Mouse (Mus musculus) hindbrain, postnatal 0 days (tissue): ENCODE measurements around the gene Rpsa. TPM values are rescaled to one million over a fixed set of nuclear protein-coding genes. Genes with fewer than 3 reads are reported as not detected.
A peak's percentile ranks its signal among the peaks of the same experiment; 100 is the strongest.

ENCODE experiments used
- ATAC-seq: fragments of 200-750 bp; cut with Nextera tagmentation; 2 replicates; pipeline ENCODE4 v1.8.0; 2017; ENCODE audit warnings: mild to moderate bottlenecking, moderate TSS enrichment, moderate library complexity
- DNase-seq: peaks from one replicate; pipeline ENCODE4 v3.0.0-alpha.2; 2015; ENCODE audit warnings: low spot score
- H3K27ac ChIP-seq: fragments of 300-500 bp; sonication (generic); 2 replicates; pipeline ENCODE4 v1.5.1; 2014; ENCODE audit warnings: mild to moderate bottlenecking
- H3K27me3 ChIP-seq: fragments of 300-500 bp; sonication (generic); 2 replicates; pipeline ENCODE4 v1.6.1; 2014; ENCODE audit warnings: low read length, mixed read lengths; ENCODE audit not compliant: insufficient read depth
- H3K36me3 ChIP-seq: fragments of 300-500 bp; sonication (generic); 2 replicates; pipeline ENCODE4 v1.6.1; 2014; ENCODE audit warnings: low read length, mixed read lengths; ENCODE audit not compliant: insufficient read depth
- H3K4me1 ChIP-seq: fragments of 300-500 bp; sonication (generic); 2 replicates; pipeline ENCODE4 v1.6.1; 2014; ENCODE audit warnings: antibody characterized with exemption, low read length, mixed read lengths; ENCODE audit not compliant: insufficient read depth
- H3K4me2 ChIP-seq: fragments of 300-500 bp; sonication (generic); 2 replicates; pipeline ENCODE4 v1.6.1; 2014; ENCODE audit warnings: low read depth, mild to moderate bottlenecking, low read length, moderate library complexity, mixed read lengths
- H3K4me3 ChIP-seq: fragments of 300-500 bp; sonication (generic); 2 replicates; pipeline ENCODE4 v1.5.1; 2014; ENCODE audit warnings: low read length
- H3K9ac ChIP-seq: fragments of 300-500 bp; sonication (generic); replicated peaks from 2 replicates; pipeline ENCODE4 v1.6.1; 2014; ENCODE audit warnings: mild to moderate bottlenecking, low read length, moderate library complexity, mixed read lengths
- H3K9me3 ChIP-seq: fragments of 300-500 bp; sonication (generic); 2 replicates; pipeline ENCODE4 v1.6.1; 2016; ENCODE audit warnings: low read length, mixed read lengths
- CTCF ChIP-seq: IDR thresholded peaks from 2 replicates; pipeline ENCODE4 v1.5.1; 2016; ENCODE audit warnings: antibody characterized with exemption, control low read depth, low read depth
- WGBS: fragments of 180-500 bp; shearing (Covaris S2); extraction: QIAGEN DNeasy Blood & Tissue Kit; methylation state at CpG from one replicate; pipeline ENCODE4 v1.1.7; 2014; 5-methylcytosine and 5-hydroxymethylcytosine counted together
- polyA plus RNA-seq: library from polyadenylated mRNA; unstranded; fragments of >200 nt; fragmentation: Nextera tagmentation; extraction: Ambion mirVana; gene quantifications from 2 replicates; pipeline ENCODE4 v1.2.1, GENCODE M21; 2015
- total RNA-seq: library from RNA; depleted of rRNA; stranded (reverse); fragments of >200 nt; gene quantifications from 2 replicates; pipeline ENCODE4 v1.2.3, GENCODE M21; 2014

Gene Rpsa
- total and polyA plus RNA-seq, 2 experiments from 2014 or later: 912 to 1,545 TPM

DNA sequence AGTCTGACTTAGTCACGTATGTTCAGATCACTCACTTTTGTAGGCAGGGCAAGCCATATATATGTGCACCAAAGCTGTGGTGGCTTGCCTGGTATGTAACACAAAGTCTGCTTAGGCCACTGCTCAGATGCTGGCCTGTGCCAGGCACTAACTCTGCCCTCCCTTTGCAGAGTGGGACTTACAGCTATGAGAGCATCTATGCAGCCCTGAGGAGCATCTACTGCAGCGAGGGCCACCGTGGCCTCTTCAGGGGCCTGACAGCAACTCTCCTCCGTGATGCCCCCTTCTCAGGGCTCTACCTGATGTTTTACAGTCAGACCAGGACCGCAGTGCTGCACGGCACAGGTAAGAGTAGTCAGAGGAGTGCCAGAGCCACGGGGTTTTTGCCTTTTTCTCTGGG lies 7.0 kb upstream of the Rpsa start:
- TF ChIP-seq CTCF: no peak
- Histone ChIP-seq H3K4me3 (no peak overlapping the region), H3K27me3 (no peaks in the 10 kb centered on the region), H3K36me3 (peaks cover 59% of the 10 kb centered on the region), H3K4me2 (no peak overlapping the region), H3K9ac (no peak overlapping the region), H3K27ac (no peak overlapping the region), H3K4me1 (no peaks in the 10 kb centered on the region), H3K9me3 (no peaks in the 10 kb centered on the region)
- no peak for DNase-seq
- 94% methylated on average over 7 of the region's 7 CpGs for WGBS
- no peak for ATAC-seq

DNA sequence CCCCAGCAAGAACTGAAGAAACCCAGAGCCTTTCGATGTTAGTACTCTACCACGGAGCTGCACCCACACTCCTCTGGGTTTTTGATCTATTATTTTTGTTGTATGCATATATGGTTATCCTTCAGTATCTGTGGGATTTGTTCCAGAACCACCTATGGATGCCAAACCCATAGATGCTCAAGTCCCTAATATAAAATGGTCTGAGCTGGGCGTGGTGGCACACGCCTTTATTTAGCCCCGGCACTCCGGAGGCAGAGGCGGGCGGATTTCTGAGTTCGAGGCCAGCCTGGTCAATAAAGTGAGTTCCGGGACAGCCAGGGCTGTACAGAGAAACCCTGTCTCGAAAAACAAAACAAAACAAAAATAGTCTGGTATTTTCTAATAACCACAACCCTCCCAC lies 621 bp upstream of the Rpsa start:
- no peaks in the 10 kb centered on the region for H3K9me3 ChIP-seq
- ATAC-seq: peak; percentile 4; the same call in 1 of the 2 replicates
- H3K9ac ChIP-seq: peak overlapping the region; percentile 56; the same call in 1 of the 2 replicates
- no peaks in the 10 kb centered on the region for H3K4me1 ChIP-seq
- DNase-seq: no peak
- peak overlapping the region; percentile 91 for H3K4me2 ChIP-seq
- 68% methylated on average over 11 of the region's 11 CpGs for WGBS
- peak overlapping the region; percentile 97 for H3K4me3 ChIP-seq
- H3K27ac ChIP-seq: peak overlapping the region; percentile 74
- H3K27me3 ChIP-seq: no peaks in the 10 kb centered on the region
- no peak for TF ChIP-seq CTCF
- H3K36me3 ChIP-seq: peaks cover 46% of the 10 kb centered on the region

DNA sequence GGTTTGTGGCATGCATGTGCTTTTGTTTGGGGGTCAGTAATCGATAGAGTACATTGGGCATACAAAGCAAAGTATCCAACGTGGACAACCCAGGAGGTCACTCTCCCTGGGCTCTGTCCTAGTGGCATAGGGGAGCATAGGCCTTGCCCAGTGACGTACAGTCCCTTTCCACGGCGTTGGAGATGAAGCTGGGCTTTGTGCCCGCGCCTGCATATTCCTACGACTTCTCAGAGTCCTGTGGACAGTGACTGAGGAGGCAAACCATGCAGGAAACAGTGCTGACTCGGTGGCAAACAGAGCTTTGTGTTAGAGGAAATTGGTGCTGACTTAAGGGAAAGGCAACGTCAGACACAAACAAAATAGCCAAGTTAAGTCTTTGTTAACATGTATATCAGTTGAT lies 1.8 kb downstream of the Rpsa start:
- Histone ChIP-seq H3K27ac (no peak overlapping the region), H3K36me3 (peaks cover 38% of the 10 kb centered on the region), H3K9ac (no peak overlapping the region), H3K9me3 (no peaks in the 10 kb centered on the region), H3K4me1 (no peaks in the 10 kb centered on the region), H3K27me3 (no peaks in the 10 kb centered on the region), H3K4me2 (peak overlapping the region; percentile 91; the same call in 1 of the 2 replicates), H3K4me3 (no peak overlapping the region)
- WGBS: 68% methylated on average over 10 of the region's 10 CpGs
- DNase-seq (no peak), ATAC-seq (no peak)
- TF ChIP-seq CTCF: no peak

DNA sequence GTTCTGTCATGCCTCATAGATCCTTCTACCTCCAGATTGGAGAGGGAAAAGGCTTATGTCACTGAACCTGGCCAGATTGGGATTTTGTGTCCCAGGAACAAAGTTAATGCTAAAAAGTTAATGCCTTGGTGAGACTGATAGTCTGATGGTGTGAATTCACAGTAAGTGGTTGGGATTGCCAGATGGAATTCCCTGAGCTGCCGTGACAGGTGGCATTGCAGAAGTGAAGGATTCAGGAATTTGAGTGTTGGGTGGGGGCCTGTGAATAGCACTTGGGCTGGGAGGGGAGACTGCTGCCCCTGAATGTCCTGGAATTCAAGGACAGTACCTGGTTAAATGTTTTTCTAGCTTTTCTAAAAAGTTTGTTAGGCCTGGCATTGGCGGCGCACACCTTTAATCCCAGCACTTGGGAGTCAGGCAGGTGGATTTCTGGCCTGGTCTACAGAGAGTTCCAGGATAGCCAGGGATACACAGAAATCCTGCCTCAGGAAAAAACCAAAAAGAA lies 4.3 kb downstream of the Rpsa start:
- H3K4me1 ChIP-seq: no peaks in the 10 kb centered on the region
- no peak overlapping the region for H3K4me3 ChIP-seq
- DNase-seq (no peak), ATAC-seq (no peak)
- TF ChIP-seq CTCF: no peak
- no peaks in the 10 kb centered on the region for H3K9me3 ChIP-seq
- H3K27me3 ChIP-seq: no peaks in the 10 kb centered on the region
- WGBS: 93% methylated on average over 3 of the region's 3 CpGs
- no peak overlapping the region for H3K27ac ChIP-seq
- no peak overlapping the region for H3K9ac ChIP-seq
- peaks cover 37% of the 10 kb centered on the region for H3K36me3 ChIP-seq
- no peak overlapping the region for H3K4me2 ChIP-seq

DNA sequence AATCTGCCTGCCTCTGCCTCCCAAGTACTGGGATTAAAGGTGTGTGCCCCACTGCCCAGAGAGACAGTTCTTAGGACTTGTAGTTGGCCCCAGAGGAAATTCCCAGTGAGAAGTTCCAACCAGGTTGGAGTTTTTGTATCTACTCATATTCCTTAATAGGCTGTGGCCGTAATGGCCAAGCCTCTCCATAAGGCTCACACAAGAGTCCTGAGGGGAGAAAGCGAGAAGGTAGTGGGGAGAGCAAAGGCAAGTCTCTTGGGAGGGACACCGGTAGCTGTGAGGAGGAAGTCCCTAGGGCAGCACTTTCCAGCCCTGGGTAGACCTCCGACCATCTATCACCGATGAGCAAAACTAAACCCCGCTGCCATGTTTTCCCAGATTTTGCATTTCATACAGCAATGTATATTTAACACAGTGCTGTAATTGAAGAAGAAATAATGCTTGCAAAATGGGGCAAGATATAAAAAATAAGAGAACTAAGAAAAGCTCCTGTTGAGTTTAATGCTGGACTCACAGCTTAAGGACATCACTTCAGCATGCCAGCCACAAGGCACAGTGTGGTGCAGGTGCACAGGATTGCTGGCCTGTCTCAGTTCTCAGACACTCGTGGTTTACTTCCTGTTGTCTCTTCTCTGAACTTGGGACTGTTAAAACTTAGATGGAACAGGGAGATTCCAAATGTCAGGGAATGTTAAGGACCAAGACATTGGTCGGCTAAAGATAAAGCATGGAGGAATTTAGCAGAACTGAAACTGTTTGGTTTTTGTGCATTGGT lies 5.7 kb downstream of the Rpsa start:
- H3K36me3 ChIP-seq: peaks cover 37% of the 10 kb centered on the region
- no peaks in the 10 kb centered on the region for H3K27me3 ChIP-seq
- DNase-seq (no peak), ATAC-seq (no peak)
- no peaks in the 10 kb centered on the region for H3K9me3 ChIP-seq
- H3K4me3 ChIP-seq: no peak overlapping the region
- H3K4me1 ChIP-seq: no peaks in the 10 kb centered on the region
- WGBS: 34% methylated on average over 8 of the region's 8 CpGs
- H3K4me2 ChIP-seq: no peak overlapping the region
- H3K9ac ChIP-seq: no peak overlapping the region
- no peak overlapping the region for H3K27ac ChIP-seq
- TF ChIP-seq CTCF: no peak

DNA sequence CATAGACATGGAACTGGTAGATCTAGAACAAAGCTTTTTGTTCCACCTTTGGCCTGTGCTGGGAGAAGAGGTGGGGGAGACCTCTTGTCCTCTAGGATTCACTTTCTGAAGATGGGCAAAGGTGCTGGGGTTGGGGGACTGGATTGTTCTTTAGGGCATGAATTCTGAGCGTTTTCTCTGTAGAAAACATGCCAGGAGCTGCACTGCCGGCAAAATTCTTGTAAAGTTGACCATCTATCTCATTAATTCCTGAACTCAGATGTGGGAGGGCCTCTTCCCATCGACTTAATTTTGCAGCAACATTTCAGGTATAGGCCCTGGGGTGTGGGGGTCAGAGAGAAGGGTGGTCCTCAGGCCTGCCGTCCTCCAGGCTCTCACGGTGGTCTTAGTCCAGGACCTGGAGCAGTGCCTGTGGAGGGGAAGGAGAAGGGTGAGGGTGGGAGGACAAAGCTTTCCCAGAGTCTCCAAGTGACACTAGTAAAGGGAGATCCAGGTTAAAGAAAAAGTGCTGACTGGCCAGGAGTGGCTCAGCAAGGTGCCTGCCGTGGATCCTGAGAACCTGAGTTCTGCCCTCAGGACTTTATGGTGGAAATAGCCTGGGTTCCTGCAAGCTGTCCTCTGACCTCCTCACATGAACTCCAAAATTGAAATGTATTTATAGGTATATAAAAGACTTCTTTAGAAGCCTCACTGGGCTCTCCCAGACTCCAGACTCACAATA lies 6.4 kb downstream of the Rpsa start:
- Histone ChIP-seq H3K4me2 (no peak overlapping the region), H3K27me3 (no peaks in the 10 kb centered on the region), H3K4me3 (no peak overlapping the region), H3K36me3 (peaks cover 37% of the 10 kb centered on the region), H3K4me1 (no peaks in the 10 kb centered on the region), H3K27ac (no peak overlapping the region), H3K9me3 (no peaks in the 10 kb centered on the region), H3K9ac (no peak overlapping the region)
- TF ChIP-seq CTCF: no peak
- DNase-seq (no peak), ATAC-seq (no peak)
- WGBS: 53% methylated on average over 6 of the region's 6 CpGs
